Mouse (Mus musculus): Measurements from ENCODE around the gene Bnc1. TPM values are rescaled to one million over a fixed set of nuclear protein-coding genes. Genes with fewer than 3 reads are reported as not detected.

The Bnc1 gene
- polyA plus RNA-seq, 1 experiment from 2014 or later: 0.64 TPM

DNA sequence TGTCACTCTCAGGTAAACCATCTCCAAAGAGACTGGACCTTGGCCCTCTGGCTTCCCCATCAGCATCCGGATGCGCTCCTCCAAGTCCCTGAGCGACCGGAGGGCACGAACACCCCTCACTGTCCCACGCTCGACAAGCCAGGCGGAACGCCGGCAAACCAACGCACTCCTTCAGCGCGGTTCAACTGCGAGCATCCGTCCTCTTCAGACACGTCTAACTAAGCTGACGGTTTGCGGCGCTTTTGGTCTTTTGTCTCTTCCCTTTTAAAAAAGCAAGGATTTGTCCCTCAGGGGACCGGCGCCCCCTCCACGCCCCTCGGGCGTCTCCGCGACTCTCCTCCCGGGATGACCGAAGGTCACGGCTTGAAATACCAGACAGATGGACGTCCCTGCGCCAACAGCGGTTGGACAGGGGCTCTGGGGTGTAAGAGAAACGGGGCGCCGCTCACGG, 456 bp downstream of the Bnc1 start:
- Histone ChIP-seq H3K4me3 (ENCODE audit: low read depth, low read length) (peak overlapping the region; percentile 53), H3K4me2 (ENCODE audit: low read depth, low read length, severe bottlenecking) (peak overlapping the region; percentile 84), H3K36me3 (ENCODE audit: control insufficient read depth, insufficient read depth, low read length) (no peaks in the 10 kb centered on the region), H3K27me3 (ENCODE audit: control insufficient read depth, insufficient read depth, low read length) (peaks cover 65% of the 10 kb centered on the region), H3K9ac (ENCODE audit: low read length) (peak overlapping the region; percentile 43), H3K9me3 (ENCODE audit: control insufficient read depth, low read length) (no peaks in the 10 kb centered on the region), H3K4me1 (replicated peaks; ENCODE audit: control insufficient read depth, insufficient read depth, low read length) (peaks cover 12% of the 10 kb centered on the region; the same call in 1 of the 2 replicates), H3K27ac (ENCODE audit: low read depth, low read length) (no peak overlapping the region)
- ATAC-seq (replicated peaks; ENCODE audit: low FRiP score) (0 out of 2 replicates have a peak, but pooled peaks have one; percentile 4), DNase-seq (ENCODE audit: low spot score) (peak; percentile 68)
- under 1% methylated on average over 36 of the region's 36 CpGs for WGBS

DNA sequence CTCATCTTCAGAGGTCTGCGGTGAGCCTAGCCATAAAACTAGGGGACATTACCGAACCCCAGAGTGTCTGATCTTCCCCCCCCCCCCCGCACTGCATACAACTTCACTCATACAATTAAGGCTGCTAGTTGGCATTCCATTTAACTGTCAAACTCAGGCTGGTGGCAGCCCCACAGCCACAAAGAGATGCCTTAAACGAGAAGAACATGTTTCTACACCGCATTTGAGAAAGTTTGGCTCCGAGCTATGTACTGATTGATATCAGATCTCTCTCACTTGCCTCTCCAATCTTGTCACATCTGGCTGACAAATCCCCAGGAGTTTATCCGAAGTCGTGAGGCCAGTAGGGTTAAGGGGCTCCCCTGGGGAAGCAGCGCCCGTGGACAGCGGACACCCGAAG, 976 bp downstream of the Bnc1 start:
- DNase-seq (ENCODE audit: low spot score): no peak
- peaks cover 12% of the 10 kb centered on the region; the same call in 1 of the 2 replicates for H3K4me1 ChIP-seq (replicated peaks; ENCODE audit: control insufficient read depth, insufficient read depth, low read length)

DNA sequence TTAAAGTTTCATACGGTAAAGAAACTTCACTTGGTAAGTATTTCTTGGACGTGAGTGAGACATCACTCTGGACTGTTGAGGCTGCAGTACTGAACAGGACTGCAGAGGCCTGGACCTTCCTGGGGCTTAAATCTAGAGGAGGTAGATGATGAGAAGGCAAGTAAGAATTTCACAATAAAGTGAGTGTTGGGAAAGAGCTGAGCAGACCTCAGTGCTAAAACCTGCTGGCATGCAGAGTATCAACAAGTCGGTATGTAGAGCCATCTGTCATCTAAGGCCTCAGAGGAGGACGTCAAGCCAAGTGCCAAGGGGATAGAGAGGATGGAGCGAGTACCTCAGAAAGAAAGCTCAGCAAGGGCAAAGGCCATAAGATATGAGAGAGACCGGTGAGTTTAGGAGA, 8.4 kb downstream of the Bnc1 start:
- no peak for ATAC-seq (replicated peaks; ENCODE audit: low FRiP score)

More for the DNA sequence above, 976 bp downstream of the Bnc1 start:
- no peak overlapping the region for H3K27ac ChIP-seq (ENCODE audit: low read depth, low read length)
- WGBS: 3% methylated on average over 12 of the region's 12 CpGs
- H3K27me3 ChIP-seq (ENCODE audit: control insufficient read depth, insufficient read depth, low read length): peaks cover 64% of the 10 kb centered on the region
- peak overlapping the region; percentile 84; the same call in 1 of the 2 replicates for H3K4me2 ChIP-seq (ENCODE audit: low read depth, low read length, severe bottlenecking)
- ATAC-seq (replicated peaks; ENCODE audit: low FRiP score): no peak
- H3K9me3 ChIP-seq (ENCODE audit: control insufficient read depth, low read length): no peaks in the 10 kb centered on the region
- no peak overlapping the region for H3K9ac ChIP-seq (ENCODE audit: low read length)
- H3K36me3 ChIP-seq (ENCODE audit: control insufficient read depth, insufficient read depth, low read length): no peaks in the 10 kb centered on the region
- H3K4me3 ChIP-seq (ENCODE audit: low read depth, low read length): peak overlapping the region; percentile 53

DNA sequence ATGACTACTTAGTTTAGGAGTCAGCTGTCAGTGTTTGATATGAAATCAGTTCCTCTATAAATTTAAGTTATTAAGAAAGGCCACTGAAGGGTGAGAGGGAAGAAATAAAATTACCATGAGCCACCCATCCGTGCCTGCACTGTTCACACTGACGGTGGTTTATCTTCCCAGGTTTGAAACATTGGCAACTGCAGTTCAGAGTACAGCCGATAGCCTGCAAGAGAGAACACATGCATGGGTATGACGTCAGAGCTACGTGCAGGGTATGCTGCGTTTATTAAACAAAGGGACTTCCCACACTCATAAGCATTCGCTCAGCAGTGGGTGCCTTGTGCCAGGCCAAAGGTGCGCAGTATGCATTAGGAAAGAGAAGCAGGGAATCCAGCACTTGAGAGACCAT, 13.8 kb downstream of the Bnc1 start:
- no peak overlapping the region for H3K9ac ChIP-seq (ENCODE audit: low read length)
- DNase-seq (ENCODE audit: low spot score): no peak
- H3K27ac ChIP-seq (ENCODE audit: low read depth, low read length): no peak overlapping the region
- 86% methylated on average over 8 of the region's 8 CpGs for WGBS
- no peaks in the 10 kb centered on the region for H3K27me3 ChIP-seq (ENCODE audit: control insufficient read depth, insufficient read depth, low read length)
- H3K4me2 ChIP-seq (ENCODE audit: low read depth, low read length, severe bottlenecking): no peak overlapping the region
- no peaks in the 10 kb centered on the region for H3K36me3 ChIP-seq (ENCODE audit: control insufficient read depth, insufficient read depth, low read length)
- no peak for ATAC-seq (replicated peaks; ENCODE audit: low FRiP score)
- no peaks in the 10 kb centered on the region for H3K9me3 ChIP-seq (ENCODE audit: control insufficient read depth, low read length)
- H3K4me1 ChIP-seq (replicated peaks; ENCODE audit: control insufficient read depth, insufficient read depth, low read length): no peaks in the 10 kb centered on the region
- H3K4me3 ChIP-seq (ENCODE audit: low read depth, low read length): no peak overlapping the region

More for the DNA sequence above, 8.4 kb downstream of the Bnc1 start:
- 90% methylated on average over 6 of the region's 6 CpGs for WGBS
- no peak for DNase-seq (ENCODE audit: low spot score)
- H3K4me1 ChIP-seq (replicated peaks; ENCODE audit: control insufficient read depth, insufficient read depth, low read length): no peaks in the 10 kb centered on the region
- H3K9me3 ChIP-seq (ENCODE audit: control insufficient read depth, low read length): no peaks in the 10 kb centered on the region
- H3K27me3 ChIP-seq (ENCODE audit: control insufficient read depth, insufficient read depth, low read length): peaks cover 2% of the 10 kb centered on the region; the same call in 1 of the 2 replicates
- no peak overlapping the region for H3K4me2 ChIP-seq (ENCODE audit: low read depth, low read length, severe bottlenecking)
- no peak overlapping the region for H3K27ac ChIP-seq (ENCODE audit: low read depth, low read length)
- no peak overlapping the region for H3K9ac ChIP-seq (ENCODE audit: low read length)
- no peaks in the 10 kb centered on the region for H3K36me3 ChIP-seq (ENCODE audit: control insufficient read depth, insufficient read depth, low read length)
- H3K4me3 ChIP-seq (ENCODE audit: low read depth, low read length): no peak overlapping the region

DNA sequence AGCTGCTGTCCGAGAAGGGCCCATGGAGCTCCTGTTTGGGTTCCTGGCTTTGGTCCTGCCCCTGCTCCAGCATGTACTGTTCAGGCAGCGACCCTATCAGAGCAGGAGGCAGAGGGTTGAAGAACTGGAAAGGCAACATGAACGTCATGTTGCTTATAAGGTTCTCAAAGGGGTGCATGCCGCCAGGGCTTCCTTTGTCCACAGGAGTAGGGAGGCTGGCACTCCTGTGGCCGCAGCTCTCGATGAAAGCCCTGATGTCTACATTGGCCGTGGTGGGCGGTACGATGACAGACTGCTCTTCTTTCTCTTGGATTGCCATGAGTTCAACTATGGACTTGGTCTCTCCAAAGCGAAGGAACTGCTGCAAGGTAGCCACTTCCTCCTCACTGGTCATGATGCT, 17.5 kb downstream of the Bnc1 start:
- Histone ChIP-seq H3K4me2 (ENCODE audit: low read depth, low read length, severe bottlenecking) (no peak overlapping the region), H3K4me1 (replicated peaks; ENCODE audit: control insufficient read depth, insufficient read depth, low read length) (no peaks in the 10 kb centered on the region), H3K9me3 (ENCODE audit: control insufficient read depth, low read length) (no peaks in the 10 kb centered on the region), H3K36me3 (ENCODE audit: control insufficient read depth, insufficient read depth, low read length) (no peaks in the 10 kb centered on the region), H3K27me3 (ENCODE audit: control insufficient read depth, insufficient read depth, low read length) (no peaks in the 10 kb centered on the region), H3K9ac (ENCODE audit: low read length) (no peak overlapping the region), H3K27ac (ENCODE audit: low read depth, low read length) (no peak overlapping the region), H3K4me3 (ENCODE audit: low read depth, low read length) (no peak overlapping the region)
- 86% methylated on average over 10 of the region's 10 CpGs for WGBS
- DNase-seq (ENCODE audit: low spot score): no peak
- ATAC-seq (replicated peaks; ENCODE audit: low FRiP score): no peak

DNA sequence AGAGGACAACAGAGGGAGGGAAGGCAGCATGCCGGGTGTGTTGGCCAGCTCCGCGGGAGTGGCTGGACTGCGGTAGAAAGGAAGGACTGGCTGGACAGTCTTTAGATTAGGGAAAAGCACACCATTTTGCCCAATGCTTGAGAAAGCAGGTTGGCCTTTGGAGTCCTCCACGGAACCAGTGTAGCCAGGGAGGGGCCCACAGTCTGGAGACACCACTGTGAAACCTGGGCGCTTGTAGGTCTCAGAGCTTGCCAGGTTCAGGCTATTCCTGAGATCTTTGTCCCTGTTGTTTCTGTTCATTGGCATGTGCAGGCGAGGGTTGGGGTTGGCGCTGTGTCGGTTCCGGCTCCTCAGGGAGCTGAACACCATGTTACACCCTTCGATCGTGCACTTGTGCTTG, 18.2 kb downstream of the Bnc1 start:
- no peak overlapping the region for H3K4me2 ChIP-seq (ENCODE audit: low read depth, low read length, severe bottlenecking)
- no peaks in the 10 kb centered on the region for H3K36me3 ChIP-seq (ENCODE audit: control insufficient read depth, insufficient read depth, low read length)
- H3K27me3 ChIP-seq (ENCODE audit: control insufficient read depth, insufficient read depth, low read length): no peaks in the 10 kb centered on the region
- ATAC-seq (replicated peaks; ENCODE audit: low FRiP score) (no peak), DNase-seq (ENCODE audit: low spot score) (no peak)
- no peak overlapping the region for H3K9ac ChIP-seq (ENCODE audit: low read length)
- WGBS: 95% methylated on average over 12 of the region's 12 CpGs
- no peak overlapping the region for H3K4me3 ChIP-seq (ENCODE audit: low read depth, low read length)
- no peaks in the 10 kb centered on the region for H3K9me3 ChIP-seq (ENCODE audit: control insufficient read depth, low read length)
- no peaks in the 10 kb centered on the region for H3K4me1 ChIP-seq (replicated peaks; ENCODE audit: control insufficient read depth, insufficient read depth, low read length)
- no peak overlapping the region for H3K27ac ChIP-seq (ENCODE audit: low read depth, low read length)

DNA sequence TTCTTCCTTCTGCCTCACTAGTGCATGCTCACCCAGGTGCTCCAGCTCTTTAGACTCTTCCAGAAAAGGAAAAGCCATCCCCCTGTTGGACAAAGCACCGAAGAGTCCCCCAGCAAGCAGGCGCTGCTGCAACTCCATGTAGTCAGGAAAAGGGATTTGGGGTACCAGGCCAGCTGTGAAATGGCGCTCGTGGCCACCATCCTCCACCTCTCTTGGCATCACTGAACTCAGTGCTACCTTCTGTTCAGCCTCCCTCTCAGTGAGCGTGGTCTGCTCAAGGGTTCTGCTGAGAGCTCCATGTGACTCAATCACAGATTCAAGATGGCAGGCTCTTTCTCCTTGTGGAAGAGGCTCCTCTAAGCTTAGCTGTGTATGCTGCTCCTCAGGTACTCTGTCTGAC, 18.8 kb downstream of the Bnc1 start:
- no peak overlapping the region for H3K9ac ChIP-seq (ENCODE audit: low read length)
- H3K4me1 ChIP-seq (replicated peaks; ENCODE audit: control insufficient read depth, insufficient read depth, low read length): no peaks in the 10 kb centered on the region
- no peak for DNase-seq (ENCODE audit: low spot score)
- no peak for ATAC-seq (replicated peaks; ENCODE audit: low FRiP score)
- no peaks in the 10 kb centered on the region for H3K36me3 ChIP-seq (ENCODE audit: control insufficient read depth, insufficient read depth, low read length)
- no peaks in the 10 kb centered on the region for H3K27me3 ChIP-seq (ENCODE audit: control insufficient read depth, insufficient read depth, low read length)
- 91% methylated on average over 5 of the region's 5 CpGs for WGBS
- H3K27ac ChIP-seq (ENCODE audit: low read depth, low read length): no peak overlapping the region
- no peak overlapping the region for H3K4me3 ChIP-seq (ENCODE audit: low read depth, low read length)
- H3K9me3 ChIP-seq (ENCODE audit: control insufficient read depth, low read length): no peaks in the 10 kb centered on the region
- H3K4me2 ChIP-seq (ENCODE audit: low read depth, low read length, severe bottlenecking): no peak overlapping the region

DNA sequence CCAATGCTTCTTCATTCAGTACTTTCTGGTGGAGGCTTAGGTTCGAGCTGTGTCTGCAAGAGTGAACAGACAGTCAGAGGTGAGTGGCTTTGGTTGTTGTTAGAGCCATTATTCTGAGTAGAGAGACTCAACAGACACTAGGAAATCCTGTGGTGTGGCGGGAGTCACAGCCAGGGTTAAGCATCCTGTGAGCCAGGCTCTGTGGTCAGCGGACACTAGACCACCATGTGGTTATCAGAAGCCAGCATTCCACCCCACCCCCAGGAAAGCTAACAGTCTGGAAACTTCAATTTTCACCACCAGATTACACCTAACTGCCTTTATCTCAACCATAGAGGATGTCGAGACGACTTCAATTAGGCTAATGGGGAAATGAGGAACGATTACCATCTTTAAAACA, 23.1 kb downstream of the Bnc1 start:
- Histone ChIP-seq H3K4me1 (replicated peaks; ENCODE audit: control insufficient read depth, insufficient read depth, low read length) (no peaks in the 10 kb centered on the region), H3K9ac (ENCODE audit: low read length) (no peak overlapping the region), H3K4me3 (ENCODE audit: low read depth, low read length) (no peak overlapping the region), H3K9me3 (ENCODE audit: control insufficient read depth, low read length) (no peaks in the 10 kb centered on the region), H3K27ac (ENCODE audit: low read depth, low read length) (no peak overlapping the region), H3K27me3 (ENCODE audit: control insufficient read depth, insufficient read depth, low read length) (no peaks in the 10 kb centered on the region), H3K36me3 (ENCODE audit: control insufficient read depth, insufficient read depth, low read length) (no peaks in the 10 kb centered on the region), H3K4me2 (ENCODE audit: low read depth, low read length, severe bottlenecking) (no peak overlapping the region)
- 85% methylated on average over 6 of the region's 6 CpGs for WGBS
- DNase-seq (ENCODE audit: low spot score) (no peak), ATAC-seq (replicated peaks; ENCODE audit: low FRiP score) (no peak)

DNA sequence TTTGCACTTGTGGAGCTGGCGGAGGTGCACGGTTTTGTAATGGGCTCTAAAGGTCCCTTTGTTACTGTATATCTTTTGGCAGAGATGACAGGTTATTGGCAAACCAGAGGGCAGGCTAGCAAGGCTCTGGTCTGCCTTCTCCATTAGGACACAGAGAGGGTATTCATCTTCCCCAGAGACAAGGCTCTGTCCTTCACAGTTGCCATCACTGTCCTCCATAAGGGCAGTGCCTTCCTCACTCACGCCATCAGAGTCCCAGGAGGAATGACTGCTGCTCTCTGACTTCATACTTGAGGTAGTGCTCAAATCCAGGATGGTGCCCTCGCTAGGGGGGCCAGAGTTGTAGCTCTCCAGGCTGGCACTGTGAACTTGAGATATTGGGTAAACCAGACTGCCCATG, 23.6 kb downstream of the Bnc1 start:
- WGBS: 82% methylated on average over 4 of the region's 4 CpGs
- Histone ChIP-seq H3K27me3 (ENCODE audit: control insufficient read depth, insufficient read depth, low read length) (no peaks in the 10 kb centered on the region), H3K36me3 (ENCODE audit: control insufficient read depth, insufficient read depth, low read length) (no peaks in the 10 kb centered on the region), H3K4me3 (ENCODE audit: low read depth, low read length) (no peak overlapping the region), H3K4me2 (ENCODE audit: low read depth, low read length, severe bottlenecking) (no peak overlapping the region), H3K9ac (ENCODE audit: low read length) (no peak overlapping the region), H3K9me3 (ENCODE audit: control insufficient read depth, low read length) (no peaks in the 10 kb centered on the region), H3K27ac (ENCODE audit: low read depth, low read length) (no peak overlapping the region), H3K4me1 (replicated peaks; ENCODE audit: control insufficient read depth, insufficient read depth, low read length) (no peaks in the 10 kb centered on the region)
- no peak for ATAC-seq (replicated peaks; ENCODE audit: low FRiP score)
- DNase-seq (ENCODE audit: low spot score): no peak
